Mouse (Mus musculus) small intestine, adult 2 months (tissue): ENCODE results near the gene Fgf9.

Source experiments
- CTCF ChIP-seq: fragments of 200-500 bp; IDR thresholded peaks from 2 replicates; pipeline ENCODE4 v1.5.1; 2012; ENCODE audit warnings: low read depth, mild to moderate bottlenecking, control low read depth, inconsistent platforms, low read length, moderate library complexity, mixed read lengths; ENCODE audit not compliant: insufficient replicate concordance, insufficient read length; ENCODE audit errors: extremely low read depth
- POLR2A ChIP-seq: fragments of 200-500 bp; IDR thresholded peaks from 2 replicates; pipeline ENCODE4 v1.6.1; 2012; ENCODE audit warnings: low read depth, mild to moderate bottlenecking, control low read depth, inconsistent platforms, low read length, moderate library complexity

DNA sequence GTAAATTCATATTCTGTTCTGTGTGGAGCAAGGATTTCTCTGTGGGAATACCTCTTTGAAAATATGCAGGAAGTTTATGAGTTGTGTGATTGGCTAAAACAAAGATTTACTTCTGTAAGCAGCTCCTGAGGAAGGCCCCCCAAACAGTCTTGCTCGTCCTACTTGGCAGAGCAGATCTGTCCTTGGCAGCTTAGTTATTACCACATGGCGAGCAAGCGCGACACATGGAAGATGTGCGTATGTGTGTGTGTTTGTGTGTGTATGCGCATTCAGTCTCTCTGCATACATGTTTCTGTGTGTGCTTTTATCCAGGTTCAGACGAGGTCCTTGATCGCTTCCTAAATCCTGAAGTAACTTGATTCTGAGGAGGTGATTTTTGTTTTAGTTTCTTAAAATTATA, 29.3 kb downstream of the Fgf9 start:
- no peak for TF ChIP-seq POLR2A
- no peak for TF ChIP-seq CTCF
